Mouse (Mus musculus) liver, embryonic 13.5 days (tissue): ENCODE results near the gene Rfx3. TPM values are rescaled to one million over a fixed set of nuclear protein-coding genes. Genes with fewer than 3 reads are reported as not detected.

Experiments
- ATAC-seq: fragments of 200-750 bp; cut with Nextera tagmentation; 2 replicates; pipeline ENCODE4 v1.8.0; 2017; ENCODE audit warnings: low read depth, mild to moderate bottlenecking, moderate number of reproducible peaks, moderate library complexity
- DNase-seq: peaks from one replicate; pipeline ENCODE4 v3.0.0; 2022
- H3K27ac ChIP-seq: fragments of 300-500 bp; sonication (generic); 2 replicates; pipeline ENCODE4 v1.5.1; 2015; ENCODE audit warnings: moderate library complexity, mild to moderate bottlenecking, inconsistent platforms
- H3K27me3 ChIP-seq: fragments of 300-500 bp; sonication (generic); 2 replicates; pipeline ENCODE4 v1.6.1; 2015; ENCODE audit warnings: mild to moderate bottlenecking, inconsistent platforms
- H3K36me3 ChIP-seq: fragments of 300-500 bp; sonication (generic); 2 replicates; pipeline ENCODE4 v1.6.1; 2015; ENCODE audit warnings: mild to moderate bottlenecking, inconsistent platforms
- H3K4me1 ChIP-seq: fragments of 300-500 bp; sonication (generic); replicated peaks from 2 replicates; pipeline ENCODE4 v1.6.1; 2015; ENCODE audit warnings: inconsistent platforms
- H3K4me2 ChIP-seq: fragments of 300-500 bp; sonication (generic); 2 replicates; pipeline ENCODE4 v1.6.1; 2015; ENCODE audit warnings: inconsistent platforms, mild to moderate bottlenecking, moderate library complexity
- H3K4me3 ChIP-seq: fragments of 300-500 bp; sonication (generic); replicated peaks from 2 replicates; pipeline ENCODE4 v1.5.1; 2015; ENCODE audit warnings: mild to moderate bottlenecking, inconsistent platforms
- H3K9ac ChIP-seq: fragments of 300-500 bp; sonication (generic); 2 replicates; pipeline ENCODE4 v1.6.1; 2015; ENCODE audit warnings: mild to moderate bottlenecking, inconsistent platforms
- H3K9me3 ChIP-seq: fragments of 300-500 bp; sonication (generic); replicated peaks from 2 replicates; pipeline ENCODE4 v1.6.1; 2016; ENCODE audit warnings: inconsistent platforms
- WGBS: fragments of 180-500 bp; shearing (Covaris S2); methylation state at CpG from one replicate; pipeline ENCODE4 v1.1.7; 2015; ENCODE audit not compliant: insufficient replicate concordance; 5-methylcytosine and 5-hydroxymethylcytosine counted together
- polyA plus RNA-seq: library from polyadenylated mRNA; unstranded; fragments of >200 nt; fragmentation: Nextera tagmentation; extraction: Ambion mirVana; gene quantifications from 2 replicates; pipeline ENCODE4 v1.2.1, GENCODE M21; 2015

Gene Rfx3
- polyA plus RNA-seq, 1 experiment from 2014 or later: 1.5 TPM

DNA sequence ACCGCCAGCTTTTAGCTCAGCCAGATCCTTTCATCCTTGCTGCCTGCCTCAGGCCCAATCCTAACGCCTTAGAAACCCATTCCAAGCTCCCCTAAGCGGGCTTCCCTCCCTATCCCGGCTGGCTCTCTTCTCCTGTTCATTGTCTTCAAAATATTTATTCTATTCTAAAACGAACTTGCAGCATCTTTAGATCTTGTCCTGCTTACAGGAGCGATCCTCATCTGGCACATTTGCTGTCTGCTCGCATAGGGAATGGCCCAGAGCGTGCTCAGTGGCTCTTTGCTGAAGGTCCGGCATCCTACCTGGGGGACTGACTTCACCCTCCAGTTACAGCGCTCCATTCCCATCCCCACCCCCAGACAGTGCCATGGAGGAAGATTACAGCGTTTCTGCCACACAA lies 292.0 kb downstream of the Rfx3 start:
- DNase-seq (no peak), ATAC-seq (no peak)
- no peak overlapping the region for H3K4me2 ChIP-seq
- no peaks in the 10 kb centered on the region for H3K36me3 ChIP-seq
- H3K27me3 ChIP-seq: no peaks in the 10 kb centered on the region
- H3K9ac ChIP-seq: no peak overlapping the region
- 62% methylated on average over 11 of the region's 11 CpGs for WGBS
- no peaks in the 10 kb centered on the region for H3K4me1 ChIP-seq
- no peak overlapping the region for H3K4me3 ChIP-seq
- H3K9me3 ChIP-seq: no peaks in the 10 kb centered on the region
- no peak overlapping the region for H3K27ac ChIP-seq

DNA sequence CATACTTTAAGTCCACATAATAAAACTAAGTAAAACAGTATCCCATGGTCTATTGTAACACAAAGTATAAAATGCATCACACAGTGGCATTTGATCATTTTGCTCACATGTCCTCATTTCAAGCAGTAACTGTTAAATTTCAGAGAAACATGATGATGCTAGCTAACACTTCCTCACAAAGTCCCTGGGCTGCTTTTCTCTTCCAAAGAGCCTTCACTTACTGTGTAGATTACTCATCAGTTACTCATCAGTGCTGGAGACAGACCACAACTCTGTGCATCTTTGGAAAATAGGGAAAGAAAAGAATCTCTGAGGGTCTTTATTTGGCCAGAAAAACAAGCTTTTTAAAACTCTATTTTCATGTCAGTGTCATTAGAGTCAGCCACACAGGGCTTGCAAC lies 294.7 kb downstream of the Rfx3 start:
- no peak overlapping the region for H3K27ac ChIP-seq
- H3K27me3 ChIP-seq: no peaks in the 10 kb centered on the region
- DNase-seq: no peak
- no peak overlapping the region for H3K9ac ChIP-seq
- no peaks in the 10 kb centered on the region for H3K4me1 ChIP-seq
- no peak overlapping the region for H3K4me2 ChIP-seq
- ATAC-seq: no peak
- no peaks in the 10 kb centered on the region for H3K36me3 ChIP-seq
- no peak overlapping the region for H3K4me3 ChIP-seq
- no peaks in the 10 kb centered on the region for H3K9me3 ChIP-seq
